Mouse (Mus musculus) A20 (cell line): ENCODE measurements around the gene Cdkn1a.
A peak's percentile ranks its signal among the peaks of the same experiment; 100 is the strongest.

Source experiments
- DNase-seq: peaks from one replicate; pipeline ENCODE4 v3.0.0-alpha.2; 2011; ENCODE audit warnings: low read depth, low spot score

The Cdkn1a gene

GRCm38 (mm10) chr17:29058487-29058886 is 32.3 kb upstream of the Cdkn1a start:
- no peak for DNase-seq

GRCm38 (mm10) chr17:29059581-29059980 is 31.2 kb upstream of the Cdkn1a start:
- no peak for DNase-seq

- DNase-seq = no peak
Measured at GRCm38 (mm10) chr17:29060946-29061345, 29.8 kb upstream of the Cdkn1a start.

- DNase-seq = peak; percentile 40
Measured at GRCm38 (mm10) chr17:29062119-29063035, 28.4 kb upstream of the Cdkn1a start.

GRCm38 (mm10) chr17:29063121-29063987 is 27.4 kb upstream of the Cdkn1a start:
- DNase-seq = no peak

- DNase-seq = no peak
Measured at GRCm38 (mm10) chr17:29063988-29064285, 26.8 kb upstream of the Cdkn1a start.

- DNase-seq = no peak
Measured at GRCm38 (mm10) chr17:29065245-29065940, 25.4 kb upstream of the Cdkn1a start.

GRCm38 (mm10) chr17:29065971-29066370 is 24.8 kb upstream of the Cdkn1a start:
- no peak for DNase-seq

GRCm38 (mm10) chr17:29067416-29067815 is 23.4 kb upstream of the Cdkn1a start:
- peak; percentile 35 for DNase-seq

GRCm38 (mm10) chr17:29067847-29068246 is 22.9 kb upstream of the Cdkn1a start:
- peak; percentile 75 for DNase-seq

- no peak for DNase-seq
Measured at GRCm38 (mm10) chr17:29069063-29069462, 21.7 kb upstream of the Cdkn1a start.

- DNase-seq = no peak
Measured at GRCm38 (mm10) chr17:29071820-29072219, 19.0 kb upstream of the Cdkn1a start.

GRCm38 (mm10) chr17:29072701-29073307 is 18.0 kb upstream of the Cdkn1a start:
- no peak for DNase-seq

- DNase-seq = no peak
Measured at GRCm38 (mm10) chr17:29073313-29073712, 17.5 kb upstream of the Cdkn1a start.

- no peak for DNase-seq
Measured at GRCm38 (mm10) chr17:29074085-29074484, 16.7 kb upstream of the Cdkn1a start.

GRCm38 (mm10) chr17:29076235-29076634 is 14.5 kb upstream of the Cdkn1a start:
- DNase-seq = no peak

- DNase-seq = peak; percentile 21
Measured at GRCm38 (mm10) chr17:29077786-29078509, 12.8 kb upstream of the Cdkn1a start.

- peak; percentile 81 for DNase-seq
Measured at GRCm38 (mm10) chr17:29078519-29079383, 12.0 kb upstream of the Cdkn1a start.

GRCm38 (mm10) chr17:29080758-29081617 is 9.8 kb upstream of the Cdkn1a start:
- DNase-seq = peak; percentile 26
